25 mouse cellular contexts compared by ENCODE assay signal in genomic region chr9:93525132-93525531, GRCm38 (mm10).
DNase-seq lines count a peak whose midpoint lies in the region; ATAC-seq lines count a peak whose summit lies in the region.
"Had no signal": no experiment of that assay in that cellular context is flagged by ENCODE, and none has a peak within 500 bp of the region (broad histone marks: within the 10 kb centered on the region; RNA-seq: fewer than 3 reads in every experiment).

No protein-coding gene starts in this region.

- no peaks in the 10 kb centered on the region for H3K27me3 ChIP-seq in heart, embryonic 12.5 days (replicated peaks)
- H3K27me3 ChIP-seq in midbrain, embryonic 14.5 days (ENCODE audit: control insufficient read depth, insufficient read depth, low read length) = no peaks in the 10 kb centered on the region
- no peaks in the 10 kb centered on the region for H3K27me3 ChIP-seq in midbrain, embryonic 16.5 days (ENCODE audit: control insufficient read depth, insufficient read depth, low read depth, low read length)
- H3K27me3 ChIP-seq: embryonic facial prominence, embryonic 12.5 days; embryonic facial prominence, embryonic 15.5 days; heart, embryonic 15.5 days; hindbrain, embryonic 12.5 days; hindbrain, embryonic 15.5 days; Patski had no signal

- no peak overlapping the region for H3K4me2 ChIP-seq in heart, embryonic 12.5 days
- H3K4me2 ChIP-seq in midbrain, embryonic 14.5 days (ENCODE audit: low read length) = no peak overlapping the region
- H3K4me2 ChIP-seq in midbrain, embryonic 16.5 days (ENCODE audit: low read length) = no peak overlapping the region
- H3K4me2 ChIP-seq: embryonic facial prominence, embryonic 12.5 days; embryonic facial prominence, embryonic 15.5 days; heart, embryonic 15.5 days; hindbrain, embryonic 12.5 days; hindbrain, embryonic 15.5 days had no signal

- H3K36me3 ChIP-seq in heart, embryonic 12.5 days = no peaks in the 10 kb centered on the region
- no peaks in the 10 kb centered on the region for H3K36me3 ChIP-seq in midbrain, embryonic 14.5 days (ENCODE audit: control insufficient read depth, insufficient read depth, low read length)
- H3K36me3 ChIP-seq in midbrain, embryonic 16.5 days (ENCODE audit: control insufficient read depth, insufficient read depth, low read length) = no peaks in the 10 kb centered on the region
- H3K36me3 ChIP-seq: embryonic facial prominence, embryonic 12.5 days; embryonic facial prominence, embryonic 15.5 days; heart, embryonic 15.5 days; hindbrain, embryonic 12.5 days; hindbrain, embryonic 15.5 days had no signal

- H3K9ac ChIP-seq in heart, embryonic 12.5 days = no peak overlapping the region
- no peak overlapping the region for H3K9ac ChIP-seq in midbrain, embryonic 14.5 days (replicated peaks; ENCODE audit: low read length)
- no peak overlapping the region for H3K9ac ChIP-seq in midbrain, embryonic 16.5 days (ENCODE audit: low read depth, low read length)
- H3K9ac ChIP-seq: embryonic facial prominence, embryonic 12.5 days; embryonic facial prominence, embryonic 15.5 days; forebrain, postnatal 0 days; heart, embryonic 15.5 days; hindbrain, embryonic 12.5 days; hindbrain, embryonic 15.5 days had no signal

- ATAC-seq in heart, embryonic 12.5 days (ENCODE audit: insufficient number of reproducible peaks, low FRiP score) = peak; percentile 53
- ATAC-seq in midbrain, embryonic 14.5 days (ENCODE audit: low FRiP score, low TSS enrichment) = peak; percentile 27; the same call in 1 of the 2 replicates
- ATAC-seq in midbrain, embryonic 16.5 days = no peak
- ATAC-seq: forebrain, embryonic 14.5 days; forebrain, postnatal 0 days; Patski had no signal

- H3K4me3 ChIP-seq in heart, embryonic 12.5 days = no peak overlapping the region
- H3K4me3 ChIP-seq in midbrain, embryonic 14.5 days (replicated peaks; ENCODE audit: low read depth, low read length) = no peak overlapping the region
- no peak overlapping the region for H3K4me3 ChIP-seq in midbrain, embryonic 16.5 days (ENCODE audit: low read depth, low read length)
- H3K4me3 ChIP-seq: embryonic facial prominence, embryonic 12.5 days; embryonic facial prominence, embryonic 15.5 days; gastrocnemius, adult 2 months; heart, embryonic 15.5 days; hindbrain, embryonic 12.5 days; hindbrain, embryonic 15.5 days had no signal

- no peaks in the 10 kb centered on the region for H3K4me1 ChIP-seq in heart, embryonic 12.5 days (replicated peaks)
- no peaks in the 10 kb centered on the region for H3K4me1 ChIP-seq in midbrain, embryonic 14.5 days (ENCODE audit: control insufficient read depth, insufficient read depth, low read length)
- H3K4me1 ChIP-seq in midbrain, embryonic 16.5 days (ENCODE audit: control insufficient read depth, insufficient read depth, low read length) = no peaks in the 10 kb centered on the region
- H3K4me1 ChIP-seq: embryonic facial prominence, embryonic 12.5 days; embryonic facial prominence, embryonic 15.5 days; heart, embryonic 15.5 days; hindbrain, embryonic 12.5 days; hindbrain, embryonic 15.5 days had no signal

- H3K9me3 ChIP-seq in heart, embryonic 12.5 days (replicated peaks) = no peaks in the 10 kb centered on the region
- H3K9me3 ChIP-seq in midbrain, embryonic 14.5 days (ENCODE audit: control insufficient read depth, low read length) = no peaks in the 10 kb centered on the region
- no peaks in the 10 kb centered on the region for H3K9me3 ChIP-seq in midbrain, embryonic 16.5 days (replicated peaks; ENCODE audit: control insufficient read depth, low read length, poor library complexity, severe bottlenecking)
- H3K9me3 ChIP-seq: embryonic facial prominence, embryonic 12.5 days; embryonic facial prominence, embryonic 15.5 days; heart, embryonic 15.5 days; hindbrain, embryonic 12.5 days; hindbrain, embryonic 15.5 days had no signal

- no peak overlapping the region for H3K27ac ChIP-seq in heart, embryonic 12.5 days (ENCODE audit: poor library complexity, severe bottlenecking)
- no peak overlapping the region for H3K27ac ChIP-seq in midbrain, embryonic 14.5 days (replicated peaks; ENCODE audit: low read depth, low read length)
- H3K27ac ChIP-seq in midbrain, embryonic 16.5 days (ENCODE audit: low read length) = no peak overlapping the region
- H3K27ac ChIP-seq: embryonic facial prominence, embryonic 12.5 days; embryonic facial prominence, embryonic 15.5 days; gastrocnemius, adult 2 months; heart, embryonic 15.5 days; hindbrain, embryonic 12.5 days; hindbrain, embryonic 15.5 days had no signal

- DNase-seq in embryo, embryonic 10.5 days (ENCODE audit: low spot score) = peak; percentile 2
- no peak for DNase-seq in embryo, embryonic 9.5 days (ENCODE audit: extremely low spot score)
- no peak for DNase-seq in heart, adult 11 months
- peak; percentile 41 for DNase-seq in midbrain, embryonic 14.5 days
- DNase-seq in spleen, postnatal 36 days (ENCODE audit: low spot score in 2 of 2) = no peak
- DNase-seq: adrenal gland, postnatal 10 days; adrenal gland, postnatal 36 days; cerebellum, adult 11 months; cerebellum, adult 8-10 months; cerebellum, postnatal 10 days; cerebellum, postnatal 36 days; forebrain, postnatal 0 days; gastrocnemius, adult 2 months; gastrocnemius, postnatal 14 days; heart, adult 18-20 months; heart, postnatal 10 days had no signal

Comparison
In these comparisons a context has a peak if more than half of its experiments do, and no peak if none do; other contexts are left out.
1. DNase-seq: peak in embryo, embryonic 10.5 days (single experiment) and midbrain, embryonic 14.5 days (single experiment); none in embryo, embryonic 9.5 days (single experiment), heart, adult 11 months (single experiment) and spleen, postnatal 36 days (0 of 2).